Mouse (Mus musculus): ENCODE data around the gene Rhox4a2. TPM values are rescaled to one million over a fixed set of nuclear protein-coding genes. Genes with fewer than 3 reads are reported as not detected.
"Not testable (repeated sequence)": the region's sequence is repeated elsewhere in the genome, so short reads cannot be mapped to it uniquely, and the experiment has no call there.

Gene Rhox4a2
- total RNA-seq (2021), result not detected
- long read RNA-seq, experiment 1, result 0 reads
- long read RNA-seq, experiment 2, result 0 reads

GRCm38 (mm10) chrX:37390548-37390947, at the start of gene Rhox4a2:
Gene Rhox4a2, plus strand, starts transcription at chrX:37390848.
- DNase-seq (ENCODE audit: low spot score in 2 of 2), result not testable (repeated sequence)

- not testable (repeated sequence) for DNase-seq (ENCODE audit: low spot score in 2 of 2)
Observed at GRCm38 (mm10) chrX:37379728-37380127, 10.9 kb upstream of the Rhox4a2 start, which contains the start of gene Rhox3a2. Gene Rhox3a2, plus strand, starts transcription at chrX:37380028.

DNA sequence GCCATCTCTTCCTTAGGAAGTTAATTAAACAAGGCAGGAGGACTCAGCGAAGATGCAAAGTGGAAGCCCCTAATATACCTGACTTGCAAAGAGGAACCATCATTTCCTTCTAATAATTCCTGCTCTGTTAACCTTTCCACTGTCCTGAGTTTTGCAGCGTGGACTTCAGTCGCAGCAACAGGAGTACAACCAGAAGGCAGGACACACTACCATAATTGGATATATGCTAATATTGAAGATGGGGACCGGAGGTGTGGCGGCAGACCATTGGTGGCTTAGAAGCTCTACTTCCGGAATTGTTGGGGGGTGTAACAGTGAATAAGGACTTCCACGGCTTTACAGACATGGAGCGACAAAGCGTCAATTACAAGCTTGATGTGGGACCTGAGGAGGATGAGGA, 21.1 kb downstream of the Rhox4a2 start, which contains the start of gene Rhox2b:
Rhox2b (plus strand) TSS at position 301 of the 400 bp plus-strand sequence.
- not testable (repeated sequence) for DNase-seq (ENCODE audit: low spot score in 2 of 2)

DNA sequence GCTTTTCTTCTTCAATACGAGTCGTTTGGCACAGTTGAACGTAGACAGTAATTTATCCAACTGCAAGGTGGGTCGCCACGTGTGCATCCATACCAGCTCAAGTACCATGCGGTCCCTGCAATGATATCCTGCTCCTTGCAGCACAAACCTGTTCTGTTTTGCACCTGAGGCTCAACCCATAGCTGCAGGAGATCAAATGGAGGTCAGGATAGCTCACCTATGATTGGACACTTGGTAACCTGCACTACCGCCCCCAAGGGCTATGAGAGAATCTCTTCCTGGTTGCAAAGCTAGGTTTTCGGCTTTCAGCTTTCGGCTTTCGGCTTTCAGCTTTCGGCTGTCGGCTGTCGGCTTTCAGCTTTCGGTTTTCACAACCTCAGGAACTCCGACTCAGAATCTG, 41.5 kb downstream of the Rhox4a2 start, which contains the start of gene Rhox4b:
Rhox4b (plus strand) TSS at position 301 of the 400 bp plus-strand sequence.
- not testable (repeated sequence) for DNase-seq (ENCODE audit: low spot score in 2 of 2)

Other genes starting within 250 kb of the Rhox4a2 start
- not detected for gene Akap14, start 222.0 kb upstream of the Rhox4a2 start, total RNA-seq (2021)
- 100 to 1,000 TPM; 270 to 275 TPM for gene Ndufa1, start 199.7 kb upstream of the Rhox4a2 start, total RNA-seq (2021)
- gene Rnf113a1, start 199.6 kb upstream of the Rhox4a2 start, total RNA-seq (2021), result 1 to 10 TPM; 2.5 to 3.6 TPM
- gene Gm9, start 179.8 kb upstream of the Rhox4a2 start, total RNA-seq (2021), result not detected
- gene Rhox1, start 168.6 kb upstream of the Rhox4a2 start, total RNA-seq (2021), result not detected
- not detected for gene Rhox2a, start 145.9 kb upstream of the Rhox4a2 start, total RNA-seq (2021)
- not detected for gene Rhox3a, start 140.9 kb upstream of the Rhox4a2 start, total RNA-seq (2021)
- not detected for gene Rhox4a, start 125.5 kb upstream of the Rhox4a2 start, total RNA-seq (2021)
- gene Rhox3a2, start 10.8 kb upstream of the Rhox4a2 start, total RNA-seq (2021), result under 1 TPM in 1 of 2 experiments, not detected in 1; 0.91 TPM
- gene Rhox2b, start 21.2 kb downstream of the Rhox4a2 start, total RNA-seq (2021), result not detected
- not detected for gene Rhox4b, start 41.6 kb downstream of the Rhox4a2 start, total RNA-seq (2021)
- gene Rhox2c, start 62.8 kb downstream of the Rhox4a2 start, total RNA-seq (2021), result not detected
- under 1 TPM in 1 of 2 experiments, not detected in 1; 0.78 TPM for gene Rhox3c, start 67.7 kb downstream of the Rhox4a2 start, total RNA-seq (2021)
- not detected for gene Rhox4c, start 89.5 kb downstream of the Rhox4a2 start, total RNA-seq (2021)
- not detected for gene Rhox2d, start 102.6 kb downstream of the Rhox4a2 start, total RNA-seq (2021)
- gene Rhox4d, start 123.5 kb downstream of the Rhox4a2 start, total RNA-seq (2021), result not detected
- gene Rhox2e, start 139.6 kb downstream of the Rhox4a2 start, total RNA-seq (2021), result not detected
- not detected for gene Rhox3e, start 151.2 kb downstream of the Rhox4a2 start, total RNA-seq (2021)
- gene Rhox4e, start 166.6 kb downstream of the Rhox4a2 start, total RNA-seq (2021), result not detected
- gene Rhox2f, start 180.6 kb downstream of the Rhox4a2 start, total RNA-seq (2021), result not detected
- not detected for gene Rhox3f, start 190.1 kb downstream of the Rhox4a2 start, total RNA-seq (2021)
- not detected for gene Rhox4f, start 216.9 kb downstream of the Rhox4a2 start, total RNA-seq (2021)
- gene Rhox3g, start 237.8 kb downstream of the Rhox4a2 start, total RNA-seq (2021), result not detected